Mouse (Mus musculus) gastrocnemius, adult 8-10 months (tissue): ENCODE data around the gene Agap1. TPM values are rescaled to one million over a fixed set of nuclear protein-coding genes. Genes with fewer than 3 reads are reported as not detected.

Experiments used
- DNase-seq, 2 experiments: peaks; one replicate each; pipeline ENCODE4 v3.0.0; 2022; ENCODE audit warnings: low spot score in 2 of 2
- total RNA-seq, 4 experiments: library from RNA; stranded (reverse); gene quantifications; 2 replicates each; pipeline ENCODE4 v1.2.4; 2022

Agap1 gene
- total RNA-seq, 4 experiments from 2014 or later: 16.7 to 21.6 (median 20.1) TPM

GRCm38 (mm10) chr1:89751344-89751743 lies 296.7 kb downstream of the Agap1 start:
- no peak for DNase-seq

- no peak for DNase-seq
Observed at GRCm38 (mm10) chr1:89752659-89753058, 298.1 kb downstream of the Agap1 start.

- no peak for DNase-seq
Observed at GRCm38 (mm10) chr1:89755358-89755757, 300.8 kb downstream of the Agap1 start.

DNA sequence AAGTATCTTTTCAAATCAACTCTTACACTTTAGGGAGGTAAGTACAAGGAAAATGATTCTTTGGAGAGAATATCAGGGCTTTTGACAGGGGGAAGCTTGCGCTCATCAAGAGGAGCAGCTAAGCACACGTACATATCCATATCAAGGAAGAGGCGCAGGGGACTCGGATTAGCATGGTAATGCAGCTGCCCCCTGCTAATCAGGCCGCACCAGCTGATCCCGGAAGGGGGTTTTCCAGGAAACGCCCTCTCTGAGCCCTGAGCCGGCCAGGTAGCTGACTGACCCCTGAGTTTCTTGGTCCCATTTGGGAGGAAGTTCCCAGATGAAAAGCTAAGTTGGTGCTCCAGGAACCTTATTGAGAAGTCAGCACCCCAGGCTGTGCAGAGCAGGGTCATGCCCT lies 301.8 kb downstream of the Agap1 start:
- DNase-seq: no peak

- DNase-seq: no peak
Observed at GRCm38 (mm10) chr1:89757545-89757944, 302.9 kb downstream of the Agap1 start.

DNA sequence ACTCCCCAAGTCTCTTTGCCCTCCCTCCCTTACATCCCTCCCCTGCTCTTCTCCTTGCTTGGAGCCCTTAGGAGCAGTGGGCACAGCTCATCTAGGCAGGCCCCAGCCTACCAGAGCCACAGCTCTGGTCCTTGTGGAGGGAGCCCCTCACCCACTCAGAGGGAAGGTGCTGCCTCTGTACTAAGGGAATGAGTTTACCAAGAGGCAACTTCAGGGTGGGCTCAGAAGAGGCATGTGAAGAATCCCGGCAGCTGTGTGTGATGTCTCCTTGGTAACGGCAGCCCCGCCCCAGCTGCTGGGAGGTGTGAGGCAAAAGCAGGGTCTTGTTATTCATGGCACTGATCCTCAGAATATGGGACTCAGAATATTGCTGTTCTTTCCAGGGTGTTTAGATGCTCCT lies 309.3 kb downstream of the Agap1 start:
- DNase-seq: no peak

DNA sequence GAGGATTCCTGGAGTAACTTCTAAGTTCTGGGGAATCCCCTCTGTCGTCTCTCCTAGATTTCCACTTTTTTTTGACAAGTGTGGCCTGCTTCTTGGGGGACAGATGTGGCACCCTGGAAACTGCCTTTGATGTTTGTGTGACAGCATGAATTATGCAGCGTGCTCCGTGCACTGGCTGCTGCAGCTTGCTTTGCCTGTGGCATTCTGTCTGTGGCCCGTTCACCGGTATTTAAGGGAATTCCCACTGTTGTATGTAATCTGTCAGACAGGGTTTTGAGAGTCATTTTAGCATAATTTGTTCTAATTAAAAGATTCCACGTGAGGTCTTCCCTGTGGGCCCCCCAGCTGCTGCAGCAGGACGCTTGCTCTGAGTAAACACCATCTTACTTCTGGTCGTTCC lies 312.3 kb downstream of the Agap1 start:
- no peak for DNase-seq

DNA sequence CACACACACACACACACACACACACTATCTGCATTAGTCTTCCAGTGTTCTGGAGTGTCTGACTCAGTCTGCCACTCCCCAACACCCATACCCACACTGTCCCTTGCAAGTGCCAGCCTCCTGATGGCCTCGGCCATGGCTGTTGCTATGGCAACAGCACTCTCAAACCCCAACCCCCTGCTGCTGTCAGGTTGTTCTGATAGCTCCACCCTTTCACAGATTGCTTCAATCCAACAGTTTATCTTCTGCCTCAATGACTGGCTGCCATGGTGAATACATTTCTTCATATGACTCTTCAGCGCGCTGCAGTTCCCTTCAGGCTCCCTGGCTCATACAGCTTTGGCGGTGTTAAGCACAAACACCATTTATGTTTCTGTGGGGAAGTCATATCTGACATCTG lies 315.0 kb downstream of the Agap1 start:
- no peak for DNase-seq

DNA sequence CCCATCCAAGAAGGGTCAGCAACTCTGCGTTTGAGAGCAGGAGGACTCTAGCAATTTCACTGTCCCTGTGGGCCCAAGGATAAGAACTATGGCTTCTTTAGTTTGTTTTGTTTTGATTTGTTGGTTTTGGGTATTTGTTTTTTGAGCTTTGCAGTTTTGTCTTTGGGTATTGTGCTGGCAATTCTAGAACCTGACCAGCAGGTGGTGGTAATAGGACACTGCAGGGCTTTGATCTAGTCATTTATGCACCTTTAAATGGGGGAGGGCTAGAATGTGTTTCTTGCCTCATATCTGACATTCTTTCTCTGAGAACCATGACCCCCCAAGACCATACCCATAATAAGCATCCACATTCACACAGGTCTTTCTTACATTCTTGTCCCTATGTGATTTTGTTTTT lies 315.7 kb downstream of the Agap1 start:
- no peak for DNase-seq

DNA sequence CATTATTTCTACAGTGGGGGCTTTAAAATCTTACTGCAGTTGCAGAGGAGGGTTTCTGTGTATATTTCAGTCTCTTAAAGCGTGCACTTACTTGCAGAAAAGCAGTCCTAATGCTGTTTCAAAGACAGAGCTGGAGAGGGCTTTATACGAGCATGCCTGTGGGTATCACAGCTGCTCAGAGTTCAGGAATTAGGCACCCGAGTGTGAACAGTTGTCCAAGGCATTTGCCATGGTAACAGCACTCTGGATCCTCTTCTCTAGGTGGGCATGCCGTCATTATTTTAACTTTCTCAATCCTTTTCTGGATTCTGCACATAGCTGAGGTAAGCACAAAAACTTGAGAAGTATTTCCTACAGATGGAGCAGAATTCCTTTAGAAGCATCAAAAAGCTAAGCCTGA lies 321.1 kb downstream of the Agap1 start:
- no peak for DNase-seq

DNA sequence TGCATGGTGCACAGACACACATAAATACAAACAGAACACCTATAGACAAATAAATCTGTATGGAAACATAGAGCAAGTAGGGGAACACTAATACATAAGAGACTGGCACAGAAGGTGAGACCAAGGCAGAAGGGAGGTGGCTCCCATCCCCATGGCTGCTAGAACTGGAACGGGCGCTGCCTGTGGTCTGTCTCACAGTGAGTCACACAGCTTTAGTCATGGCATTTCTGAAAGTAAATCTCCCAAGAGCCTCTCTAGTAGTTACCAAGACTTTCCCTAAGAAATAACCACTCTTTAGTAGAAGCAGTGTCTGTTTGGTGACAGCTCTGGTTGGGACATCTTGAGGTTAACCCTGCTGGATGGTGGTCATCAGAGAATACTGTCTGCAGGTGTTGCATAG lies 326.1 kb downstream of the Agap1 start:
- no peak for DNase-seq

DNA sequence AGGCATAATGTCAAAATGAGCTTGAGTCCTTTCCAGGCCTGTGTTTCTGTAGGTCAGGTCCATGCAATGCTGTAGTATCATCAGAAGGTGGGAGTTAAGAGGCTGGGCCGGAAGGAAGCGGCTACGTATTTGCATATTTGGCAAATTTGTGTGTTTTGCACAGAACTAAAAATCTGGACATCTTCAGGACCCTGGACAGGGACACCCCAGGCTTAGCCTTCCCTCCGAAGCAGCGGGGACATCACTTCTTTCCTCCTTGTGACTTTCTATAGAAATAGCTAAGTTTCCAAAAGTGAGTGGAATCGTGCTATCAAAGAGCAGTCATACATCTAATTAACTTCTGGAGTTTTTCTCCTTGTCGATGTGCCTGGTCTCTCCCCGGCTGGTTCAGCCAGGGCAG lies 327.3 kb downstream of the Agap1 start:
- DNase-seq: no peak

DNA sequence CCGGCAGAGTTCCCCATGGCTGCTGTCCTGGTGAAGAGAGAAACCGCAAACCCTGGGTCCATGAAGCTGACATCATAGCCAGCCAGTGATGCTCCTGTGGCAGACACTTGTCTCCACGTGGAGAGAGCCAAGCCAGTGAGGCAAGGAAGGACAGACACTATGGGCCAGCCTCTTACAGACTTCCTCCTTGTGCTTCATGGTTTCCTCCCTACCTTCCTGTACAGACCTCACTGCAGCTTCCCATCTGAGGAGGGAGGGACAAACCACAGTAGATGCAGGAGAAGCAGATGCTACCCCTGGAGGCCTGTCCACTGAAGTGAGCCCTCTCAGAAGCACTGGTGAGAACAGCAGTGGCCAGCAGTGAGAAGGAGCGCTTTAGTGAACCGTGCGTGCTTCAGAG lies 332.2 kb downstream of the Agap1 start:
- no peak for DNase-seq

DNA sequence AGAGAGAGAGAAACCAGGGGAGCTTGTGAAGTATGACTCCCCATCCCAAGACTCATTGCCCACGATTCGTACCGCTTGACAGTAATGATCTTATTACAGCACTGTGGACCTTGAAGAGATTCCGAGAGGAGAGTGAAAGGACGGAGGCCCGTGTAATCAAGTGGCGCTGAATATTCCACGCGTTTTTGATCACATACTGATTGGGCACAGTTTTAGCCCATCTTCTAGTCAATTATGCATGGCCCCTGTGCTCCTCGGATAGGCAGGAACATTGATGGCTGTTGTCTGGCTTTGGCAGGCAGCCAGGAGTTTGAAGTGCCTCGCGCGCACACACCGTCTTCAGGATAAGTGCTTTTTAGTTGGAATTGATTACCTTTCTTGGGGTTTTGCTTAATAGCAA lies 344.1 kb downstream of the Agap1 start:
- no peak for DNase-seq

DNA sequence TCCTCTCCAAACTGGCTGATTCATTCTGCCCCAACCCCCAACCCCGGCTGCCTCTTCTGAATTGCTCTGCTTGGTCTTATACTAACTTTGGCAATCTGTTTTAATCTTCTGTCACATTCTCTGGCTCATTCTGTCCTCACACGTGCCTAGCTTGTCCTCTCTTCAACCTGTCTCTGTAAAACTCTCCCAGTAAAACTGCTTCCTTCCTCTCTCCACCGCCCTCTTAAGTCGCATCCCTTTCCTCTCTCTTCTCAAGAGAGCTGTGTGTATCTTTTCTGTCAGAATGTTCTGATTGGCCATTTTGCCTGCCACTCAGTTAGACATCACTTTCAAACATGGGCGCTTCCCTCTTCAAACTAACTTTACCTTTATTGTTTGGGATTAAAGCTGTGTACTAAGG lies 346.9 kb downstream of the Agap1 start:
- DNase-seq: no peak

- no peak for DNase-seq
Observed at GRCm38 (mm10) chr1:89804981-89805380, 350.4 kb downstream of the Agap1 start.

DNA sequence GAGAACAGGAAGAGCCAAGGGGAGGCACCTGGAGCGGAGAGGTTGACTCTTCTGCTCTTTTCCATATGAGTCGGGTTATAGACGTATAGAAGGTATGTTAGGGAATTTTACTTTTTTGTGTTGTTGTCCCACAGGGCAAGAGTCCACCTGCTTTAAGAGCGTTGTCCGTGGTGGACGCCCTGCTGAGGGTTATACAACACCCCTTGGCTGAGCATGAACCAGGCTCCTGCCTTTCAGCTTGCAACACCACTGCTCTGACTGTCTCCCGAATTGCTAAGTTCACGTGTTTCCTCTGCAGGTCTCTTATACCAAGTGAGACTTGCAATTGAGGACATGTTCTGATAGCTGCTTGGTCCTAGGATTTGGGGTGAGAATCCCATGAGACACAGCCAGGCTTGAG lies 358.2 kb downstream of the Agap1 start:
- no peak for DNase-seq

DNA sequence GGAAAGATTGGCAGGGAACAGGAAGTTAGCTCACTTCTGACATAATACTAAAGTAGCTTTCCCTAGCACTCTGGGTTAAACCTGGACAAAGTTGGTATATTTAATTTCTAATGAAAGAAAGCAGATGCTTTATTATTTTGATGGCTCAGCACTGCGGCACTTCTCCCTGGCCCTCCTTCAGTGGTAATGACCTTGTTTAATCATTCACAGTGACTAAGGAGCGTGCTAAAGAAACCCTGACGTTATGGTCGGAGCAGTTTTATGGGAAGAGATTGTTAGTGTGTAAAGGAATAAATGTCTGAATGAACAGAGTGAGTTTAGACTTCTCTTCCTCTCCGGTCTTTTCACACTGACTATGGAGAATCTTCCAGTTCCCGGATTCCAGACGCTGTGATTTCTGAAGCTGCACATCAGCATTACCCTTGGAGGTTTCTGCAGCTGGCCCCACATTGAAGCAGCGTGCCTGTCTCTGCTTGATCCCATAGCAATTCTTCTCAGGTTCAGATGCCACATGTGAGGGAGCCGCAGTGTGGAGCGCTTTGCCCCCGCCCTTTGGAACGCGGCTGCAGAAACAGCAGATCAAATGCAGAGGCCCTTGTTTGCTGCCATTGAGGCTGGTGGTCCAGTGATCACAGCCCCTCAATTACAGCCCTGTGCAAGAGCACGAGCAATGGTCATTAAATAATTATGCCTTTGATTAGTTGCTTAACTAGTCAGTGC lies 362.0 kb downstream of the Agap1 start:
- no peak for DNase-seq

DNA sequence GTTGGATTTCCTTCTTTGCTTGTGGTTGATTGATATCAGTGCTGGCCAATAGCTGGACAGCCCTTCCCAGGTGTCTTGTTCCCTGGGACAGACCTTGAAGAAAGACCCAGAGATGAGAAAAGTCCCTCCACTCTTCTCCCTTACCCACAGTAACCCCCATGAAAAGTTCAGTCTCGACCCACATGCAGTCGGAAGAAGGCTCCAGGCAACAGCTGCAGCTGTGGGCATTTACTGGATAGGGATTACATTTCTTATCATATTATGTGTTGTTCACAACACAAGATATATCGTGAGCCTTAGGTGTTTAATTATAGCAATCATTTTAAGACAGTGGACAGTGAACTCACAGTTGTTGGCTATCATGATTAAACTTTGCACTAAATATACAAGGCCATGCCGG lies 367.2 kb downstream of the Agap1 start:
- no peak for DNase-seq

DNA sequence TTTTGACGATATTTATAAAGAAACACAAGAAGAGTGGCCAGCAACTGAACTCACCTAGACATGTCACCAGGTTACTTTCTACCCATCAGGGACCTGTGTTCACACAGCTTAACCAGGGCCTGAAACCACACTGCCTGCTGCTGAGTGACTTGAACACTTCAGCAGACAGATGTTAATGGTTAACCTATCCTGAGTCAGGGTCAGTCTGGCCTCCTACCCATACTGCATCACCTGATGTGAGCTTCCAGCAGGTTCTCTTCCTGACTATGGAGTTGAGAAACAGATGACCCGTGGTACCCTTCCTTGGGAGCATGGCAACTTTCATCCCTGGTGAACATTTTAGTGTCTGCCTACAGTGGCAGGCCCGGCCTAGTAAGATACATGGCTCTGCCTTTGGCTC lies 367.8 kb downstream of the Agap1 start:
- no peak for DNase-seq

DNA sequence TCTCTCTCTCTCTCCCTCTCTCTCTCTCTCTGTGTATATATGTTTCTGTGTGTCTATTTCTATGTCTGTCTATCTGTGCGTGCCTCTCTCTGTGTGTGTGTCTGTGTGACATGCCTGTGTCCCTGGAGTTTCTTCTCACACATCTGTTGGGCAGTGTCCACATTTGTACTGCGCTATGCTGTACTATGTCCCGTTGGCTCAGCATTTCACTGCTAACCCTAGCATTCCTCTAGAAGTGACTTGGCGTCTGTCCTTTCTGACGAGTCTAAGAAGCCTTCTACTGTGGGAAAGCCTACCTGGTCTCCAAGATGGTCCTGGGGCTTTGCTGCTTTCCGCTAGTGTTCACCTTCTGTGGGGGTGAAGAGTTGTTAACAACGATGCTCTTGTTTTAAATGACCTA lies 368.4 kb downstream of the Agap1 start:
- DNase-seq: no peak

DNA sequence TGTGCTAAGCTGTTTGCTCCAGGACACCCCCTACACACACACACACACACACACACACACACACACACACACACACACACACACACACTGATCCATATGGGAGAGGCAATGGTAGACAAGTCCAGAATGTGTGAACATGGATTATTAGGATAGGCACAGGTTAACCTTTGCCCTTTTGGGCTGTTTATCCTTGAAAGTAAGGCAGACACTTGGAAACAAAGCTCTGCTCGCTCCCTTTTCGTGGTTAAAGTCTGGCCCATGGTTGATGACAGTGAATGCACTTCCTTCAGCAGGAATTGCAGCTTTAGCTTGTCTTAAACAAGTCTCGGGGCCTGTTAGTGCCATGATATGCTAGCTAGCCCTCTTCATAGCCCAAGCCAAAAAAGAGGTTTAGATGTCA lies 372.4 kb downstream of the Agap1 start:
- no peak for DNase-seq

DNA sequence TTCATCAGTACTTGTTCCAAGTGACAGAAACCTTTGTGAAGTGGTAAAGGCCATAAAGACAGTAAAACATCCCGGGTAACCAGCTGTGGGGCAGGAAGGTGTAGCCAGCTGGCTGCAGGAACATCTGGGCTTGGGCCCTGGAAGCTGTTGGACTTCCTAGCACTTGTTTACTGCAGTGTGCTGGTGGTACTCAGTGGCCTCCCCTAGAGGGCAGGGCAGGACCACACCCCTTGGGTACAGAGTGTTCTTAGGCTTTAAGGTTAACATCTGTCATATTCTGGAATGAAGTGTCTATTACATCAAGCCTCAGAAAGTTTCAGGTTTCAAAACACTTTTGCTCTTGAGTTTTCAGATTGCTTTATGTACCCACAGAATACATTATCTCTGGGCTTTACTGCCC lies 376.5 kb downstream of the Agap1 start:
- peak in 1 of 2 experiments; percentile 12 for DNase-seq

- no peak for DNase-seq
Observed at GRCm38 (mm10) chr1:89844064-89844463, 389.5 kb downstream of the Agap1 start.
